Mouse (Mus musculus) myocyte (in vitro differentiated cells): Measurements from ENCODE around the gene Dram2. TPM values are rescaled to one million over a fixed set of nuclear protein-coding genes. Genes with fewer than 3 reads are reported as not detected.
A peak's percentile ranks its signal among the peaks of the same experiment; 100 is the strongest.

Experiments used
- H3K27me3 ChIP-seq: one replicate; pipeline ENCODE4 v1.6.1; 2011; ENCODE audit not compliant: control insufficient read depth, insufficient read depth, insufficient read length
- H3K36me3 ChIP-seq: one replicate; pipeline ENCODE4 v1.6.1; 2011; ENCODE audit not compliant: control insufficient read depth, insufficient read depth
- H3K4me2 ChIP-seq: one replicate; pipeline ENCODE4 v1.6.1; 2011; ENCODE audit warnings: low read depth, control low read depth
- H3K4me3 ChIP-seq: one replicate; pipeline ENCODE4 v1.5.1; 2011; ENCODE audit warnings: mild to moderate bottlenecking, control low read depth, moderate library complexity
- H3K79me2 ChIP-seq: one replicate; pipeline ENCODE4 v1.6.1; 2011; ENCODE audit not compliant: control insufficient read depth, insufficient read depth
- H3ac ChIP-seq: one replicate; pipeline ENCODE4 v1.6.1; 2011; ENCODE audit not compliant: control insufficient read depth, insufficient read length
- CEBPB ChIP-seq: IDR thresholded peaks from 2 replicates; pipeline ENCODE4 v1.6.1; 2011; ENCODE audit warnings: mild to moderate bottlenecking, moderate library complexity; ENCODE audit not compliant: poor library complexity, insufficient read depth, severe bottlenecking
- E2F4 ChIP-seq: IDR thresholded peaks from one replicate; pipeline ENCODE4 v1.6.1; 2011; ENCODE audit warnings: mild to moderate bottlenecking, control low read depth, moderate library complexity; ENCODE audit not compliant: insufficient read depth
- MAX ChIP-seq: IDR thresholded peaks from one replicate; pipeline ENCODE4 v1.6.1; 2011; ENCODE audit warnings: low read depth, mild to moderate bottlenecking, control low read depth
- MYOD1 ChIP-seq, 3 experiments: IDR thresholded peaks; one replicate each; pipeline ENCODE4 v1.6.1; 2011; ENCODE audit warnings: control low read depth in 2 of 3, low read depth in 2 of 3, mild to moderate bottlenecking in 2 of 3, moderate library complexity in 1 of 3; ENCODE audit not compliant: insufficient read length in 2 of 3, control insufficient read depth in 1 of 3
- MYOG ChIP-seq, 3 experiments: IDR thresholded peaks; one replicate each; pipeline ENCODE4 v1.6.1; 2011; ENCODE audit warnings: control low read depth in 2 of 3, low read depth in 2 of 3, mild to moderate bottlenecking in 2 of 3; ENCODE audit not compliant: insufficient read length in 2 of 3, control insufficient read depth in 1 of 3, insufficient read depth in 1 of 3
- POLR2A ChIP-seq: IDR thresholded peaks from one replicate; pipeline ENCODE4 v1.6.1; 2011; ENCODE audit warnings: low read depth, mild to moderate bottlenecking, control low read depth, moderate library complexity; ENCODE audit not compliant: insufficient read length
- POLR2AphosphoS2 ChIP-seq: IDR thresholded peaks from one replicate; pipeline ENCODE4 v1.6.1; 2011; ENCODE audit warnings: low read depth, control low read depth; ENCODE audit not compliant: insufficient read length
- REST ChIP-seq: IDR thresholded peaks from one replicate; pipeline ENCODE4 v1.6.1; 2011; ENCODE audit warnings: mild to moderate bottlenecking, control low read depth, moderate library complexity; ENCODE audit not compliant: insufficient read depth, insufficient read length
- SRF ChIP-seq: IDR thresholded peaks from one replicate; pipeline ENCODE4 v1.6.1; 2011; ENCODE audit warnings: low read depth; ENCODE audit not compliant: control insufficient read depth, insufficient read length
- TCF12 ChIP-seq: IDR thresholded peaks from one replicate; pipeline ENCODE4 v1.6.1; 2011; ENCODE audit warnings: mild to moderate bottlenecking, control low read depth; ENCODE audit not compliant: poor library complexity, insufficient read depth, severe bottlenecking
- TCF3 ChIP-seq: IDR thresholded peaks from one replicate; pipeline ENCODE4 v1.6.1; 2011; ENCODE audit warnings: low read depth, control low read depth; ENCODE audit not compliant: insufficient read length
- USF1 ChIP-seq: IDR thresholded peaks from one replicate; pipeline ENCODE4 v1.6.1; 2011; ENCODE audit warnings: low read depth, mild to moderate bottlenecking, control low read depth, moderate library complexity
- polyA plus RNA-seq: library from polyadenylated mRNA; unstranded; fragments of >200 nt; fragmentation: generic; extraction: Trizol; gene quantifications from one replicate; pipeline ENCODE4 v1.2.1, GENCODE M21; 2012; ENCODE audit warnings: missing spikeins

The Dram2 gene
- polyA plus RNA-seq, result 47.3 TPM

- H3K4me2 ChIP-seq, result peak within 1 kb of the TSS; percentile 84
- peaks cover 90% of the 10 kb centered on the region for H3K79me2 ChIP-seq
- H3K27me3 ChIP-seq, result no peaks in the 10 kb centered on the region
- peaks cover 8% of the 10 kb centered on the region for H3K36me3 ChIP-seq
- peak within 1 kb of the TSS; percentile 76 for H3K4me3 ChIP-seq
- H3ac ChIP-seq, result peak within 1 kb of the TSS; percentile 64
- TF ChIP-seq POLR2A (peak; percentile 41), MYOD1 (IDR thresholded peaks at IDR 0.05; ENCODE audit: control insufficient read depth in 1 of 3, insufficient read length in 2 of 3, low read depth in 2 of 3) (no peak), E2F4 (no peak), SRF (peak; percentile 19), MYOG (IDR thresholded peaks at IDR 0.05; ENCODE audit: control insufficient read depth in 1 of 3, insufficient read depth in 1 of 3, insufficient read length in 2 of 3, low read depth in 2 of 3) (no peak), USF1 (no peak)
Measured at GRCm38 (mm10) chr3:106547171-106547923, at the start of gene Dram2, which contains the start of gene Cept1. Gene Dram2, plus strand, starts transcription at chr3:106547798. Gene Cept1, minus strand, starts transcription at chr3:106547802.

DNA sequence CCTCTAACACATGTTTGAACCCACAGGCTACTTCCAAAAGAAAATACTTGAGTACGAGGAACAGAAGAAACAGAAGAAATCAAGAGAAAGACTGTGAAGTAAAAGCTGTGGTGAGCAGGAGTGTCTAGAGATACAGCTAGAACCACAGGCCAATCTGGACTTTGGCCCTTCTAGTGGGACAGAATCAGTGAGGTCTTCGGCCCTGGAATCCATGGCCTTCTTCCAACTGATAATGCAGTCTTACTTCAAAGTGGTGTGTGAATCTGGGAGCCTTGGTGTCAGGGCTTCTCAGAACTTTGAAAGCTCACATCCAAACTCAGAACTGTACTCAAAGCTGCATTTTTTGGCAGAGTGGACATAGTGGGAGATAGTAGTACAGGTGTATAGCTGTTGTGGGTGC, 47.1 kb upstream of the Dram2 start:
- H3K27me3 ChIP-seq, result no peaks in the 10 kb centered on the region
- H3K4me2 ChIP-seq, result no peak overlapping the region
- no peak overlapping the region for H3K4me3 ChIP-seq
- H3ac ChIP-seq, result no peak overlapping the region
- peaks cover 36% of the 10 kb centered on the region for H3K36me3 ChIP-seq
- TF ChIP-seq POLR2A, result no peak
- no peak for TF ChIP-seq MYOD1 (IDR thresholded peaks at IDR 0.05; ENCODE audit: control insufficient read depth in 1 of 3, insufficient read length in 2 of 3, low read depth in 2 of 3)
- TF ChIP-seq REST, result no peak
- TF ChIP-seq USF1, result no peak
- no peak for TF ChIP-seq E2F4
- TF ChIP-seq SRF, result no peak
- H3K79me2 ChIP-seq, result no peaks in the 10 kb centered on the region

GRCm38 (mm10) chr3:106502892-106503291, 44.7 kb upstream of the Dram2 start:
- no peak overlapping the region for H3K4me2 ChIP-seq
- H3ac ChIP-seq, result no peak overlapping the region
- TF ChIP-seq E2F4, result no peak
- TF ChIP-seq POLR2A, result no peak
- no peak for TF ChIP-seq CEBPB
- TF ChIP-seq REST, result no peak
- no peak for TF ChIP-seq MYOD1 (IDR thresholded peaks at IDR 0.05; ENCODE audit: control insufficient read depth in 1 of 3, insufficient read length in 2 of 3, low read depth in 2 of 3)
- no peak for TF ChIP-seq SRF
- no peak for TF ChIP-seq TCF12
- no peak for TF ChIP-seq POLR2AphosphoS2
- no peak for TF ChIP-seq MYOG (IDR thresholded peaks at IDR 0.05; ENCODE audit: control insufficient read depth in 1 of 3, insufficient read depth in 1 of 3, insufficient read length in 2 of 3, low read depth in 2 of 3)
- no peak for TF ChIP-seq TCF3
- TF ChIP-seq MAX, result no peak
- no peak for TF ChIP-seq USF1
- H3K79me2 ChIP-seq, result no peaks in the 10 kb centered on the region
- no peaks in the 10 kb centered on the region for H3K27me3 ChIP-seq
- no peak overlapping the region for H3K4me3 ChIP-seq
- H3K36me3 ChIP-seq, result peaks cover 43% of the 10 kb centered on the region

DNA sequence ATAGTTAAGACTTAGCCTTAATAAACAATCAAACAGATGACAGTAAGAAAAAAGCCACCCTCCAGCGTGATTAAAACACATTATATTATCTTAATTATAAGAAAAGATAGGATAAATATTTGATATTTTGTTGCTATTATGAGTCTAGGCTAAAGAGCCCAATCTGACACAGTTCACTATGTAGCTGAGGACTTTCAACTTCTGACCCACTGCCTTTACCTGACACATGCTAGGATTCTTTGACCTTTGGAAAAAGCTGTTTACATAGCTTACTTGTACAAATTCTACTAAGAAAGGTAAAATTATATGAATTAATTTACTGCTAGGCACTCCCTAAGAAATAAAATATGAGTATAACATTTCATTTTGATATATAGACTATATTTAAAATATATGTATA, 36.9 kb upstream of the Dram2 start:
- Histone ChIP-seq H3K4me3 (no peak overlapping the region), H3K36me3 (peaks cover 10% of the 10 kb centered on the region), H3K4me2 (no peak overlapping the region), H3K79me2 (no peaks in the 10 kb centered on the region), H3ac (no peak overlapping the region), H3K27me3 (no peaks in the 10 kb centered on the region)
- TF ChIP-seq MYOD1 (IDR thresholded peaks at IDR 0.05; ENCODE audit: control insufficient read depth in 1 of 3, insufficient read length in 2 of 3, low read depth in 2 of 3), result no peak
- TF ChIP-seq TCF12, result no peak
- no peak for TF ChIP-seq TCF3
- TF ChIP-seq REST, result no peak
- TF ChIP-seq POLR2AphosphoS2, result no peak
- TF ChIP-seq MYOG (IDR thresholded peaks at IDR 0.05; ENCODE audit: control insufficient read depth in 1 of 3, insufficient read depth in 1 of 3, insufficient read length in 2 of 3, low read depth in 2 of 3), result no peak
- TF ChIP-seq POLR2A, result no peak
- no peak for TF ChIP-seq USF1
- no peak for TF ChIP-seq MAX
- no peak for TF ChIP-seq SRF
- TF ChIP-seq E2F4, result no peak
- no peak for TF ChIP-seq CEBPB
